Mouse (Mus musculus): Measurements from ENCODE around the gene Pde1a. TPM values are rescaled to one million over a fixed set of nuclear protein-coding genes. Genes with fewer than 3 reads are reported as not detected.

The Pde1a gene
- polyA plus RNA-seq, 1 experiment, result 3.1 TPM

DNA sequence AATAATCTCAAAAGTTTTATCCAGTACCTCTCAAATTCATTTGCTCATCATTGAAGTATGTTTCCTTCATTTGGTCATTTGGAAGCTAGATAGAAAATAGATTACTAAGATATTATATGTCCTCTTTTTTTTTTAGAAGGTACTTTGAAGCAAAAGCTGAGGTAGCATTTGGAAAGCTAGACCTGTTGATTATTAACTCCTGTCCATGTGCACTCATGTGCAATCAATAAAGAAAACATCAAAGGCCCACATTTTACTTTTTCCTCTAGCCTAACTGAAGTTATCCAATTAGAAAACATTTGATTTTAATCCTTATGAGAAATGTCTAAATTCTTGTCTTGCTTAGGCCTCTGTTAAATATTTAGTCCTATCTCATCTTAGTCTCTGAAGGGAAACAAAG is 153.3 kb downstream of the Pde1a start:
- no peaks in the 10 kb centered on the region for H3K4me1 ChIP-seq (ENCODE audit: control insufficient read depth, insufficient read depth, low read length)
- TF ChIP-seq CTCF (IDR thresholded peaks at IDR 0.05; ENCODE audit: insufficient read depth, low read length), result no peak
- TF ChIP-seq POLR2A (IDR thresholded peaks at IDR 0.05; ENCODE audit: borderline replicate concordance, extremely low read depth, low read depth, low read length), result no peak
- no peak overlapping the region for H3K4me3 ChIP-seq (replicated peaks; ENCODE audit: extremely low read depth, low read depth, low read length)
- DNase-seq, result no peak

DNA sequence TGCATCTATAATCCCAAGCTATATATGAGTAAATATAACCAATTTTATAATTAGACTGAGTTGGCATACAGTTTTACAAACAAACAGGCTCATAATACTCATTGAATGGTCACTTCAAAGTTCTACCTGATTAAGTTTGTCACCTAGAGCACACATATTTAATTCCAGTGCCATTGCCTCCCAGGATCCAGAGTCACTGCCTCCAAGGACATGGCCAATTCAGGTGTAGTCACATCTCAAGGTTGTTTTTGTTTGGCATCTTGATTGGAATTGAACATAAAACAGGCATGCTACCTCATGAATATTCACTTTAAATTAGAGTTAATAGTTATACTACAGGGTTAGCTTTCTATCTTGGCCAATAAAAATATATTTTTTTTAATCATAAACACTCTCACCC is 157.0 kb downstream of the Pde1a start:
- no peak for DNase-seq
- H3K4me1 ChIP-seq (ENCODE audit: control insufficient read depth, insufficient read depth, low read length), result no peaks in the 10 kb centered on the region
- no peak for TF ChIP-seq POLR2A (IDR thresholded peaks at IDR 0.05; ENCODE audit: borderline replicate concordance, extremely low read depth, low read depth, low read length)
- no peak for TF ChIP-seq CTCF (IDR thresholded peaks at IDR 0.05; ENCODE audit: insufficient read depth, low read length)
- H3K4me3 ChIP-seq (replicated peaks; ENCODE audit: extremely low read depth, low read depth, low read length), result no peak overlapping the region

DNA sequence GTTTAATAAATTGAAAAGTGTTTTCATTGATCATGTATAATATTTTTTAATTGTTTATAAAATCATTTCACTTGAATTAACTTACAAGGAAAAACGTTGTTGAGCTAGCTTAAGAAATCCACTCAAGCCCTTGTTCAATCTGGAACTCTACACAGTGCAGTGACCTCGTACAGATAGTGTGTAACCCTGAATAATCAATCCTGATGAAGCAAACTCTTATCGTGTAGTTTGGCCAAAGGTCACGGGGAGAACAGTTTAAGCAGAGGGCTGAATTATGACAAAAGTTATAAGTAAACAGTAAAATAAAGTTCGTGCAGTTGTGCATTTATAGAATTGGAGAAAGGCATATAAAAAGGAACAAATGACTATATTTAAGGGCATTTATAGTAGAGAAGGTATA is 159.7 kb downstream of the Pde1a start:
- TF ChIP-seq POLR2A (IDR thresholded peaks at IDR 0.05; ENCODE audit: borderline replicate concordance, extremely low read depth, low read depth, low read length), result no peak
- no peaks in the 10 kb centered on the region for H3K4me1 ChIP-seq (ENCODE audit: control insufficient read depth, insufficient read depth, low read length)
- WGBS, result 38% methylated on average over 5 of the region's 5 CpGs

DNA sequence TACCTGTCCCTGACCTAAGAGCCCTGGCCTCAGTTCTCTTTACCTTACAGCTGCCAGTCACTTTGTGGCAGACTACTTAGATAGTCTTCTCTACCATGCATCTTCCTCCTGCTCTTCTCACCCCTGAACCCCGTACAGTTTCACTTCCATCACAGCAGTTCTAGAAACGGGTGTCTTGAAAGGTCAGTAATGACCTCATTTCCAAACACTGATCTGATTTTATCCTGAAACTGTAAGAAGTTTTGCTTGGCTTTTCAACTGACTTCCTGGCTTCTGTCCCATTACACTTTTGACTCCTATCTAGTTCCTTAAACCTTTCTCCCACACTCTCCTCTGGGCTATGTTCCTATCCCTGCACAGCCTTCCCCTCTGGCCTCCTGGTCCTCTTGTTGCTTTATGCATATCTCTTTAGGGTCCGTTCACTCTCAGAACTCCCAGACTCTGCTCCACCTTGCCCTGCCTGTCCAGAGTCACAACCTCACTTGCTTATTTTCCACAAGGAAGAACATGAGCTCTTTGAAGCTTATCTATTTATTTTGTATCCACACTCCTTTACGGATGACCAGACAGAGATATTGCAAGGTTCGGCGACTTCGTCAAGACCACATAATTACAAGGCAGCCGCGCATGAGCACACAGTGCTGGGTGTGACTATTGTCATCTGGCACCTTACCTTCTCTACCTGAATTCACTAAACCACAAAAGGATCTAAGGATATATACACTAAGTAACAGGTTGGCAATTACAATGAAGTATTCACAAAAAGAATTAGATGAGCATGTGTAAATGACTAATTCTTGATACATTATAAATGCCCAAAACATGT is 162.4 kb downstream of the Pde1a start:
- TF ChIP-seq CTCF (IDR thresholded peaks at IDR 0.05; ENCODE audit: insufficient read depth, low read length) (no peak), POLR2A (IDR thresholded peaks at IDR 0.05; ENCODE audit: borderline replicate concordance, extremely low read depth, low read depth, low read length) (no peak)
- WGBS, result 65% methylated on average over 9 of the region's 9 CpGs
- Histone ChIP-seq H3K4me3 (replicated peaks; ENCODE audit: extremely low read depth, low read depth, low read length) (no peak overlapping the region), H3K4me1 (ENCODE audit: control insufficient read depth, insufficient read depth, low read length) (no peaks in the 10 kb centered on the region)
- DNase-seq, result no peak

More for the DNA sequence above, 159.7 kb downstream of the Pde1a start:
- DNase-seq, result no peak
- H3K4me3 ChIP-seq (replicated peaks; ENCODE audit: extremely low read depth, low read depth, low read length), result no peak overlapping the region

DNA sequence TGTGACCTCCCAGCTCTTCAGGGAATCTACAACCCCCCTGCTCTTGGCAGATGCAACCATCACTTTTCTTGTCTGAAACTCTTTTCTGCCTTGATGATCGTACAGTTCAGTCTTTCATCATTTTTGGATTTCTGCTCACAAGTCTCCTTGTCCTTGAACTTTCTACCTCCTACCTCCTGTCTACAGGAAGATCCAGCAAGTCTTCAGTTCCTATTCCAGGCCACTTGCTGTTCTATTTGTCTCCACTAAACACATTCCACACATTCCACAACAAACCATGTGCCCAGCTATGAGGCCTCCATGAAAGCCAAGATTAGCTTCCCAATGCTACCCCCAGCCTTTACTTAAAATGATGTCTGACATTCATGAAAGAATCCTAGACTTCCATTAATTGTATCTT is 163.2 kb downstream of the Pde1a start:
- no peak for DNase-seq
- Histone ChIP-seq H3K4me1 (ENCODE audit: control insufficient read depth, insufficient read depth, low read length) (no peaks in the 10 kb centered on the region), H3K4me3 (replicated peaks; ENCODE audit: extremely low read depth, low read depth, low read length) (no peak overlapping the region)
- TF ChIP-seq CTCF (IDR thresholded peaks at IDR 0.05; ENCODE audit: insufficient read depth, low read length) (no peak), POLR2A (IDR thresholded peaks at IDR 0.05; ENCODE audit: borderline replicate concordance, extremely low read depth, low read depth, low read length) (no peak)
- 69% methylated on average over 1 of the region's 1 CpGs for WGBS

DNA sequence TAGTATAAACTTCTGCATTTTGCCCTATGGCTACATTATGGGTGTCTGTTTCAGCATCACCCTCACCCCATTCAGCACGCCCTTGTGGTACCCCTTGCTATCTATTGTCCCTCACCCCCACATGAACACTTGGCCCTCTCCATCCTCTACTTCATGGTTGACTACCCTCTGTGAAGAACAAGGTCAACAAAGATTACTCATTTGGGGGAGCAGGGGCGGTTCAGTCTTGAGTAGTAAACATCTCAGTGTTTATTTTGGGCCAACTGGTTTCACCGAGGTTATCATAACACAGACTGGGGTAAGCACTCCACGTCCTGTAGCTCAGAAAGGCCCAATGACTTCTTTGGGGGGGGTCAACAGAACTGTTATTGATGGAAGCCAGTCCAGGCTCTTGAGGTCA is 164.3 kb downstream of the Pde1a start:
- no peak for DNase-seq
- no peak overlapping the region for H3K4me3 ChIP-seq (replicated peaks; ENCODE audit: extremely low read depth, low read depth, low read length)
- no peaks in the 10 kb centered on the region for H3K4me1 ChIP-seq (ENCODE audit: control insufficient read depth, insufficient read depth, low read length)
- TF ChIP-seq CTCF (IDR thresholded peaks at IDR 0.05; ENCODE audit: insufficient read depth, low read length), result no peak
- TF ChIP-seq POLR2A (IDR thresholded peaks at IDR 0.05; ENCODE audit: borderline replicate concordance, extremely low read depth, low read depth, low read length), result no peak
- 34% methylated on average over 4 of the region's 4 CpGs for WGBS

DNA sequence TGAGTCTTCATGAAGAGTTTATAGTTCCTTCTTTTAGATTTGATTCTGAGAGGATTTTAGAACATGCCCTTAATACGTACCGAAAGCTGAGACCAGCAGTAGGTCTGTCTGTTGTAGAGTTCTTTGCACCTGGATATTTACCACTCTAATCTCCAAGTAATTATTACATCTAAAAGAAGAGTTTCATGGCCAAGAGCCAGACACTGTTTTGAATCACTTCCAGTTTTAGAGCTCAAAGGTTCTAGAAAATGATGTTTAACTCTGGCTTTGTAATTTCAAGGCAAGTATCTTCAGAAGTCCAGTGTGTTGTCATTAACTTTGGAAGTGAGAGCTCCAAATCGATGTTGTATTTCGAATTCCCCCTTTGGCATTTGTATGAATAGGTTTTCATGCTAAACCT is 167.8 kb downstream of the Pde1a start:
- no peak overlapping the region for H3K4me3 ChIP-seq (replicated peaks; ENCODE audit: extremely low read depth, low read depth, low read length)
- DNase-seq, result no peak
- TF ChIP-seq CTCF (IDR thresholded peaks at IDR 0.05; ENCODE audit: insufficient read depth, low read length) (no peak), POLR2A (IDR thresholded peaks at IDR 0.05; ENCODE audit: borderline replicate concordance, extremely low read depth, low read depth, low read length) (no peak)
- H3K4me1 ChIP-seq (ENCODE audit: control insufficient read depth, insufficient read depth, low read length), result peaks cover 2% of the 10 kb centered on the region; the same call in 1 of the 2 replicates
- WGBS, result 82% methylated on average over 4 of the region's 4 CpGs

DNA sequence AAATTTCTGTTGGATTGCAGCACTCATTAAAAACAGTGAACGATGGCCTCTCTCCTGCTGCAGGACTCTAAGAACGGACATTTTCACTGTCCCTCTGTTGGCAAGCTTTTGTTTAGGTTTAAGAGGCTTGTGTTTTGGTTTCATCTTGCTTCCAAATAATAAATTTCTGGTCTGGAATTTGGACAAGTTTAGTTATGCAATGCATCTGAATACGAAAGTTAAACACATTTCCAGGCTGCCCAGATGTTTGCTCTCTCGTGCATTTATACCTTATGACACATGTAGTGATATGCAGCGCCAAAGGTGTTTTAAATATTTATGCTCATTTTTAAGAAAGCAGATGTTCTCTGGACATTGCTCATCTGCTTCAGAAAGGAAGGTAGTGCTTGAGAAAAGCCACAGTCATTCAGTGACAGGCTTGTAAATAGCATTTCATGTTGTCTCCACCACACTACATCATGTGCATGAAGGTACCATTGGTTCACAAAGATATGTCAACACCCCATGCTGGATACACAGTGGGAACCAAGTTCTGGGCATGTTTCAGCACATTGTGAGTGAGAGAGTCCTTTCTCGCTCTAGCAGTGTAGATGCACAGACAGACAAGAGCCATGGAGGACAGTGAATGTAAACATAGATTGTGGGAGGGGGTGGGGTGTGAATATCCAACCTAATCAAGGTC is 171.5 kb downstream of the Pde1a start:
- no peak for TF ChIP-seq POLR2A (IDR thresholded peaks at IDR 0.05; ENCODE audit: borderline replicate concordance, extremely low read depth, low read depth, low read length)
- TF ChIP-seq CTCF (IDR thresholded peaks at IDR 0.05; ENCODE audit: insufficient read depth, low read length), result no peak
- DNase-seq, result no peak
- peaks cover 2% of the 10 kb centered on the region; the same call in 1 of the 2 replicates for H3K4me1 ChIP-seq (ENCODE audit: control insufficient read depth, insufficient read depth, low read length)
- WGBS, result 40% methylated on average over 6 of the region's 6 CpGs
- H3K4me3 ChIP-seq (replicated peaks; ENCODE audit: extremely low read depth, low read depth, low read length), result no peak overlapping the region

DNA sequence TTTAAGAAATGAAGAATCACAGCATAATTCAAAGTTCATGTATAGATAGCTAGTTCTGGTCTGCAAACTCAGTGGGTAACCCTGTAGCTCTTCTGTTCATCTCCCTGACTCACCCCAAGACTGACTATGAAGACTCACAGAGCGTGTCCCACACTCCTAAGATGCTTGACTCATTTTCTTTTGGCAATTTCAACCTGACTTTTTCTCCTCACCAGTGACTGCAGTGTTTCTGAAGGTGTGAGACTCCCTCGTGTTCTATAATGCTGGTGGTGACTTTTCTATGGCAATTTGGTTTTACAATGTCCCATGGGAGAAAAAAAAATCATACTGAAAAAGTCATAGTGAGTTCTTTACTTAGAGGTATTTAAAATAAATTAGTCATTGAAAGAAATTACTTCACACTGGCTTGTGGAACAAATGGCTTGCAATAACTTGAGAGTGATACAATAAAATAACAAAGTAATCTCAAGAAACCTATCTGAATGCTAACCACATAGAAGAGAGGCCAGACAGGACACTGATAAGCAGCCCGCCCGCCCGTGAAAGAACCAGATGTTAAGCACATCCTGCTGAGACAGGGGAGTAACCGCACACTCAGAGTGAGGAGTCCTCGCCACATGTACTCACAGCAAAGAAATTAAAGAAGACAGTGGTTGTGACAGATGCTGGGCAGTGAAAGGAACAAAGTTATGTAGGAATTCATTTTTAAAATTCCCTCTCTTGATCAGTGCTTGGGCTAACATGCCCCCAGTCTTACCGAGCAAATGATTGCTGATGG is 183.2 kb downstream of the Pde1a start:
- 55% methylated on average over 8 of the region's 8 CpGs for WGBS
- no peak overlapping the region for H3K4me3 ChIP-seq (replicated peaks; ENCODE audit: extremely low read depth, low read depth, low read length)
- TF ChIP-seq POLR2A (IDR thresholded peaks at IDR 0.05; ENCODE audit: borderline replicate concordance, extremely low read depth, low read depth, low read length), result no peak
- no peak for TF ChIP-seq CTCF (IDR thresholded peaks at IDR 0.05; ENCODE audit: insufficient read depth, low read length)
- H3K4me1 ChIP-seq (ENCODE audit: control insufficient read depth, insufficient read depth, low read length), result no peaks in the 10 kb centered on the region
- no peak for DNase-seq

Measured in lung, adult 2 months (tissue).